Mouse (Mus musculus): Measurements from ENCODE around the gene Clca3b.
"Not testable (repeated sequence)": the region's sequence is repeated elsewhere in the genome, so short reads cannot be mapped to it uniquely, and the experiment has no call there.

Gene Clca3b

DNA sequence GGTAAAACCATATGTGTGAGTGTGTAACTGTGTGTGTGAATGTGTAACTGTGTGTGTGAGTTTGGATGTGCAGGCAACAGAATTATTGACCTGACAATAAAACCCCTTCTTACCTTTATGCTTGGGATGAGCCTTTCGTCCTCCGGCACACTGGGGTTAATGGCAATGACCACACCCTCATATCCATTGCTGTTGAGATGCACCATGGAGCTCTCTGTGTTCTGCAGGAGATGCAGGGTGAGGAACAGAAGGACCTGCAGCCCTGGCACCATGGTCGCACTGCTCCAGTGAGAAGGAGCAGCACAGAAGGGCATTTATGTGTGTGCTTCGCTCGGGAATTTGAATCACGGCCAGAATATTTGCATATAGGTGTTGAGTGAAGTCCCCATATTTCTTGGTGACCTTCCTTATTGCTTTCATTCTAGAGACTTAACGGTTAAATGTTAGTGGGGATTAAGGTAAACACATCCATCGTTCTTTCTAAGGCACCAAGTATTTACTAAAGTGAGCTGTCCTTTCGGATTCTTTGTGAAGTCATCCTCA lies at the start of gene Clca3b:
Clca3b (minus strand) TSS at position 344 of the 543 bp plus-strand sequence.
- DNase-seq: not testable (repeated sequence)

DNA sequence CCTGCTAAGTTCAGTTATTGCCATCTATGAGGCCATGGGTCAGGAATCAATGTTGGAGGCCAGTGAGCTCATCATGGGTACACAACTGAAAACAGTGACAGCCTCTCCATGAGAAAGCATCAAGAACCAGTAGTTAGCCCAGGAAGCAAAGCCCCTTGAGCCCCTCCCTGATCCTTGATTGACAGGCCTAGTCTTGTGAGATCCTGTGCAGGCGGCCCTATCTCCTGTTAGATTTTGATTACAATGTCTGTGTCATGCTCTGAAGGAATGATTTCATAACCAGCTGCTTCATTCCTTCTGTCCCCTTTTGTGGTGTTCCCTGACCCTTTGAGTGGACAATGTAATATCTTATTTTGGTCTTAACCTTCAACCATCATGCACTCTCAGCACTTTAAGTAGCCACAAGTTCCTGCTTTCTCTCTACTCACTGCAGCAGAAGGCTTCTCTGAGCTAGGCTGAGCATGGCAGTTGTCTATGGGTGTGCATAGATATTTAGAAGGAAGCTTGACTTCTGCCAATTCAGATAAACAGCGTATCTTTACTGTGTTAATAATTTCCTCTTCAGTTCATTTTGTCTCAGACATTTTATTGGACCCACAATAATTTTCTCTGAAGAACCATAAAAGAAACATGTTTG lies 48.0 kb upstream of the Clca3b start:
- no peak for DNase-seq

DNA sequence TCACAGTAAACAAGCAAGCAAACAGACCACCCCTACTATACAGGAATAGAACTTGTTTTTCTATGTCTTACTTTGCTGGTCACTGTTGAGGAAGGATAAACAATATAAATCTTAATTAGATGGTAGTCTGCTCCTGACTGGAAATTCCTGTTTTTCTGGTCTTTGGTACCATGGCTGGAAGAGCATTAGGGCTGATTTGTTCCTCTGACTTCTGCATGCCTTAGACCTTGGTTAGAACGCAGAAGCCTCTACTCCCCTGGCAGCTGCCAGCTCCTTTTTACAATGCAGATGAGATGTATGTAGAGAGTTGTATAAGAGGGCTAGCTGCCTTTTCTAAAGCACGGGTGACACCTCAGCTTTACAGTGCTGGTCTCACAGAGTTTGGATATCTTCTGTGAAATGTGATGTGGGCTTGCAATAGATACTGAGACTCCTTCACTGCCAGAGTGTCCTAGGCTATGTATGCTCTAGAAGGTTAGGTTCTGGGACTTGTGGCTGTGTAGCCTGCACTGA lies 41.1 kb upstream of the Clca3b start:
- no peak for DNase-seq

DNA sequence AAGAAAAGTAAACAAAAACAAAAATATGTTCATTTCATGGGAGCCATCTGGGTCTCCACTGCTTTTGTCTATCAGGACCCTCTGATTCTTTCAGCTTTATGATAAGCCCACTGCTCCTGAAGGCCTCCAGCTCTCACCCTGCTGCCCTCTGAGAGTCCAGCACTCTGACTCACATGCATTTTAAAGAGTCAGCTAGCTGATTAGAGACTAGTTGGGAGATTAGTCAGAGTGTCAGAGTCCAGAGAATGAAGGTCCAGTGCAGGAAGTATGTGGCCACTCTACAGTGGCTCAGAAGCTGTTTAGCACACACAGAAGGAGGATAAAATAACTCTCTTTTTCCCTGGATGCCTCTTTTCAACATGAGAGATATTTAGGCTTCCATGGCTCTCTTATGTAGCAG lies 37.8 kb upstream of the Clca3b start:
- DNase-seq: no peak

GRCm38 (mm10) chr3:144872012-144872411 lies 22.9 kb upstream of the Clca3b start:
- DNase-seq: not testable (repeated sequence)

DNA sequence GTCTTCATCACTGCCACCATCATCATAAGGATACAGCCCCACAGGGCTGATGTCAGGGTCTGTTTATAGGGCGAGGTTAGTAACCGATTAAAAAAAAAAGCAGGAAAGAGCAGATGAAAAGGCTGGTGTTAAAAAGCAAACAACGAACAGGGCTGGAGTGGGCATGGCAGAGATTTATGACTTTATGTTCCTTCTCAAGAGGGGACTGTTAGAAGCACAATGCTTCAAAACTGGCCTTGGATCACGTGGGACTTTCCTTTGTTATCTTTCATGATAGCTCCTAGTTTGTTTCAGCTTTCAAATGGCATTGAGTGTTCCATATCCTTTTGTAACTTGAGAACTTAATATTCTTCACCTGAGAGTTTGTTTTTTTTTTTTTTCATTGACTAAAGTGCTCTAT lies 427 bp upstream of the Clca3b start:
- no peak for DNase-seq

DNA sequence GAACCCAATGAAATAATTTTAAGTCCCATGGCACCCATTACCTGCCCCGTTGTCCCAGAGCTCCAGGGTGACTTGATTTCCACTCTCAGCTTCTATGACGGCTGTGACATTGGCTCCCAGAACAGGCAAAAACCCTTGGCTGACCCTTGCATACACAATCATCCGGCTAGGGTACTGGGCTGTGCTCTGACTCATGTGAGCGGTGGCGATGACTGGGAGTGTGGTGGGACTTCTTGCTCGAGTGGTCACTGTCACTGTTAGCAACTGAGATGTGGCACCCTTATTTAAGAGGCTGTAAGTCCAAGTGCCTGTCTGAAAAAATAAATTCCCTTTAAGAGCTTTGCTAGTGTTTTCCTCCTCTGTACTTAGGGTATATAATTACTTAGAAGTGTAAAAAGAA lies 21.9 kb downstream of the Clca3b start:
- DNase-seq: no peak

DNA sequence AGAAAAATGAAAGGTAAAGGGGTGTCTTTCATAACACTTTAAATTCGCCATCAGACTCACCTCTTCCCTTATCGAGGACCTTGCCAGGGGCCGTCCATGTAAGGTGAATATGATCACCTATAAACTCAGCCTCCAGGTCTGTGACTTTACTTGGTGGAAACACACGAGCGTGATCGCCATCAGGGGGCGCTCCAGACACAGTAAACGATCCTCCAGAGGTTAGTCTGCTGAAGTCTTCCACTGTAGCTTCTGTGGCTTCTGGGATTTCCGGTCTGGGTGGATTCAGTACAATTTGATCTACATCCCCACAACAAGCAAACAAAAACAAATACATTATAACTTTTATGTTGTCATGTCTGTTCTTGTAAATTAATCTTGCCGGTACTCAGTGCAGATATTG lies 24.0 kb downstream of the Clca3b start:
- peak; percentile 80 for DNase-seq

GRCm38 (mm10) chr3:144823331-144823730 lies 25.8 kb downstream of the Clca3b start:
- no peak for DNase-seq

- no peak for DNase-seq
Observed at GRCm38 (mm10) chr3:144820632-144821031, 28.5 kb downstream of the Clca3b start.

DNA sequence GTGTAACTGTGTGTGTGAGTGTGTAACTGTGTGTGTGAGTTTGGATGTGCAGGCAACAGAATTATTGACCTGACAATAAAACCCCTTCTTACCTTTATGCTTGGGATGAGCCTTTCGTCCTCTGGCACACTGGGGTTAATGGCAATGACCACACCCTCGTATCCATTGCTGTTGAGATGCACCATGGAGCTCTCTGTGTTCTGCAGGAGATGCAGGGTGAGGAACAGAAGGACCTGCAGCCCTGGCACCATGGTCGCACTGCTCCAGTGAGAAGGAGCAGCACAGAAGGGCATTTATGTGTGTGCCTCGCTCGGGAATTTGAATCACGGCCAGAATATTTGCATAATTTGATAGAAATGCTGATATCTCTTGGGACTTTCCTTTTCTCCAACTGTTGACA lies 29.9 kb downstream of the Clca3b start, which contains the start of gene Clca3a2:
Clca3a2 (minus strand) TSS at position 276 of the 400 bp plus-strand sequence.
- DNase-seq: not testable (repeated sequence)

GRCm38 (mm10) chr3:144813336-144813735 lies 35.8 kb downstream of the Clca3b start:
- not testable (repeated sequence) for DNase-seq

DNA sequence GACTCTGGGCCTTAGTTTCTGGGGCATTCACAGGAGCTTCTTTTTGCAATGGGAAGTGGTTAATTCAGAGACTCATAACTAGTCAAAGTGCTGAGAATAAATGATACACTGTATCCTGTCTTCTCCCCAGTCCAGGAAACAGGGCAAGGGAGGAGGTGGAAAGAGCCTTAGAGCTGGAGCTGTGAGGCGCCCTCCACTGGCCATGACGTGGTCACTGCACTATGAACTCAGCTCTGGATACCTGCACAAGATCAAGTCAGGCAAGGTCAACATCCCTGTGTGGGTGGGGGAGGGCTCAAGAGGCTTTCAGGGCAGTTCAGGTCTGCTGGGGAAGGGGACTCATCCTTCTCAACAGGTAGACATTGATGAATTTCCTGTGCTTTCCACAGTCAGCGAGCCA lies 37.3 kb downstream of the Clca3b start:
- DNase-seq: no peak

- DNase-seq: not testable (repeated sequence)
Observed at GRCm38 (mm10) chr3:144808153-144808925, 40.8 kb downstream of the Clca3b start.

GRCm38 (mm10) chr3:144806626-144807025 lies 42.5 kb downstream of the Clca3b start:
- not testable (repeated sequence) for DNase-seq

GRCm38 (mm10) chr3:144801861-144802260 lies 47.3 kb downstream of the Clca3b start:
- DNase-seq: peak; percentile 22

GRCm38 (mm10) chr3:144785181-144786148 lies 63.7 kb downstream of the Clca3b start:
- no peak for DNase-seq

Data from retina, postnatal 1 day (tissue).